Mouse (Mus musculus) right cerebral cortex, postnatal 10 days (tissue): Measurements from ENCODE around the gene 5031410I06Rik.
"Not testable (repeated sequence)": the region's sequence is repeated elsewhere in the genome, so short reads cannot be mapped to it uniquely, and the experiment has no call there.

Experiments used
- DNase-seq, 2 experiments: peaks; one replicate each; pipeline ENCODE4 v3.0.0; 2021; ENCODE audit warnings: low spot score in 2 of 2

Gene 5031410I06Rik

GRCm38 (mm10) chr5:26105262-26105661 lies at the start of gene 5031410I06Rik:
5031410I06Rik (minus strand) TSS chr5:26105362.
- DNase-seq: not testable (repeated sequence)

GRCm38 (mm10) chr5:26142891-26143290 lies 37.7 kb upstream of the 5031410I06Rik start:
- no peak for DNase-seq

GRCm38 (mm10) chr5:26121321-26121720 lies 16.2 kb upstream of the 5031410I06Rik start, which contains the start of gene Gm10220:
Gm10220 (minus strand) TSS chr5:26121421.
- not testable (repeated sequence) for DNase-seq

GRCm38 (mm10) chr5:26089191-26089590 lies 16.0 kb downstream of the 5031410I06Rik start, which contains the start of gene Gm10471:
Gm10471 (minus strand) TSS chr5:26089291.
- not testable (repeated sequence) for DNase-seq

GRCm38 (mm10) chr5:26079023-26079422 lies 26.1 kb downstream of the 5031410I06Rik start:
- DNase-seq: not testable (repeated sequence)

- DNase-seq: no peak
Measured at GRCm38 (mm10) chr5:26070716-26071115, 34.4 kb downstream of the 5031410I06Rik start.

- not testable (repeated sequence) for DNase-seq
Measured at GRCm38 (mm10) chr5:26058481-26058880, 46.7 kb downstream of the 5031410I06Rik start, which contains the start of gene Gm7347. Gm7347 (minus strand) TSS chr5:26058581.
